Mouse (Mus musculus) hindbrain, embryonic 12.5 days (tissue): ENCODE measurements around the gene Bet1l. TPM values are rescaled to one million over a fixed set of nuclear protein-coding genes. Genes with fewer than 3 reads are reported as not detected.
"Not testable (repeated sequence)": the region's sequence is repeated elsewhere in the genome, so short reads cannot be mapped to it uniquely, and the experiment has no call there.

ENCODE experiments used
- ATAC-seq: fragments of 200-750 bp; cut with Nextera tagmentation; 2 replicates; pipeline ENCODE4 v1.8.0; 2017; ENCODE audit warnings: moderate TSS enrichment; ENCODE audit not compliant: low FRiP score
- H3K27ac ChIP-seq: fragments of 300-500 bp; sonication (generic); 2 replicates; pipeline ENCODE4 v1.5.1; 2016; ENCODE audit warnings: mild to moderate bottlenecking
- H3K27me3 ChIP-seq: fragments of 300-500 bp; sonication (generic); 2 replicates; pipeline ENCODE4 v1.6.1; 2016; ENCODE audit warnings: mild to moderate bottlenecking
- H3K36me3 ChIP-seq: fragments of 300-500 bp; sonication (generic); 2 replicates; pipeline ENCODE4 v1.6.1; 2016; ENCODE audit warnings: mild to moderate bottlenecking
- H3K4me1 ChIP-seq: fragments of 300-500 bp; sonication (generic); 2 replicates; pipeline ENCODE4 v1.6.1; 2016
- H3K4me2 ChIP-seq: fragments of 300-500 bp; sonication (generic); replicated peaks from 2 replicates; pipeline ENCODE4 v1.6.1; 2016; ENCODE audit warnings: mild to moderate bottlenecking
- H3K4me3 ChIP-seq: fragments of 300-500 bp; sonication (generic); 2 replicates; pipeline ENCODE4 v1.5.1; 2016; ENCODE audit warnings: mild to moderate bottlenecking
- H3K9ac ChIP-seq: fragments of 300-500 bp; sonication (generic); 2 replicates; pipeline ENCODE4 v1.6.1; 2016; ENCODE audit warnings: mild to moderate bottlenecking, moderate library complexity
- H3K9me3 ChIP-seq: fragments of 300-500 bp; sonication (generic); replicated peaks from 2 replicates; pipeline ENCODE4 v1.6.1; 2016; ENCODE audit warnings: mild to moderate bottlenecking
- WGBS: fragments of 180-500 bp; shearing (Covaris S2); methylation state at CpG from one replicate; pipeline ENCODE4 v1.1.7; 2016; 5-methylcytosine and 5-hydroxymethylcytosine counted together
- polyA plus RNA-seq: library from polyadenylated mRNA; unstranded; fragments of >200 nt; fragmentation: Nextera tagmentation; extraction: Ambion mirVana; gene quantifications from 2 replicates; pipeline ENCODE4 v1.2.1, GENCODE M21; 2016

The Bet1l gene
- 30.9 and 33.4 TPM in 2 replicates for polyA plus RNA-seq

DNA sequence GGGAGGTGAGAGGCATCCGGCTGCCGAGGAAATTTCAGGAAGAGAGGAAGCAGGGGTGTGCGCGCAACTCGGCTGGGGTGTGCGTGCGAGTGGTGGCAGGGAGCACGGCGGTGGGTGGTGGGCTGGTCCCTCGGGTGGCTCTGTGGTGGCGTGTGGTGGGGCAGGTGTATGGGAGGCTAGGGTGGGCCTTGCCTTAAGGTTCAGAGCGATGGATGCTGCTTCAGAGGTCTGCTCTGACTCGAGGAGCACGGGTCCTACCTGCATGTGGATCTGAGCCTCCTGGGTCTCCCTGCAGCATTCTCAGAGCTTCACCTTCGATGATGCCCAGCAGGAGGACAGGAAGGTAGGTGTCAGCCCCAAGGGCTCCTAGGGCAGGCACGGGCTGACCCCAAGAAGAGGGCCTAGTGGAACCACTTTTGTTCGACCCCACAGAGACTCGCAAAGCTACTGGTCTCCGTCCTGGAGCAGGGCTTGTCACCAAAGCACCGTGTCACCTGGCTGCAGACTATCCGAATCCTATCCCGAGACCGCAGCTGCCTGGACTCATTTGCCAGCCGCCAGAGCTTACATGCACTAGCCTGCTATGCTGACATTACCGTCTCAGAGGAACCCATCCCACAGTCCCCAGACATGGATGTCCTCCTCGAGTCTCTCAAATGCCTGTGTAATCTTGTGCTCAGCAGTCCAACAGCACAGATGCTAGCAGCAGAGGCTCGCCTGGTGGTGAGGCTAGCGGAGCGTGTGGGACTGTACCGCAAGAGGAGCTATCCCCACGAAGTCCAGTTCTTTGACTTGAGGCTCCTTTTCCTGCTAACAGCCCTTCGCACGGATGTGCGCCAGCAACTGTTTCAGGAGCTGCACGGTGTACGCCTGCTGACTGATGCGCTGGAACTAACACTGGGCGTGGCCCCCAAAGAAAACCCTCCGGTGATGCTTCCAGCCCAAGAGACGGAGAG lies at the start of gene Bet1l:
Gene Bet1l, minus strand, starts transcription at position 28 of the 956 bp plus-strand sequence.
- Histone ChIP-seq H3K9ac (peak within 1 kb of the TSS; percentile 95), H3K27me3 (no peaks in the 10 kb centered on the region), H3K27ac (peak within 1 kb of the TSS; percentile 90), H3K9me3 (no peaks in the 10 kb centered on the region), H3K4me2 (peak within 1 kb of the TSS; percentile 99), H3K4me1 (peaks cover 31% of the 10 kb centered on the region), H3K36me3 (peaks cover 63% of the 10 kb centered on the region), H3K4me3 (peak within 1 kb of the TSS; percentile 75)
- 37% methylated on average over 40 of the region's 40 CpGs for WGBS
- peak; percentile 62 for ATAC-seq

DNA sequence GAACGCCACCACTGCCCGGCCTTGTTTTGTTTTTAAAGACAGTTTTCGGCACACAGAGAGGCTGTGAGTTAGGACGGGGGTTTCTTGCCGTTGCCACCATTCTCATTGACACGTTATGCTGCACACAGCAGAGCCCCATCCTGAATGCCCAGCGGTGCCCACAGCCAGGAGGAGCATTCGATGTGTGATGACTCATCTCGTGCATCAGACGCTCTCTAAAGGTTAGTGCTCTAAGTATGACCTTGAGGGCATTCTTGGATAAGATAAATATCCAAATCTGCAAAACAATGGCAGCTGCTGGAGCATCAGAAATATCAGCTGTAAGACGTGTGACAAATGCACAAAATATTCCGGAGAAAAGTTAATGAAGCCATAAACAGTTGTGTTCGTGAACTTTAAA lies 49.8 kb upstream of the Bet1l start:
- 86% methylated on average over 13 of the region's 13 CpGs for WGBS
- H3K27ac ChIP-seq = no peak overlapping the region
- H3K36me3 ChIP-seq = no peaks in the 10 kb centered on the region
- no peak overlapping the region for H3K4me2 ChIP-seq
- no peaks in the 10 kb centered on the region for H3K27me3 ChIP-seq
- no peak overlapping the region for H3K9ac ChIP-seq
- ATAC-seq = no peak
- no peak overlapping the region for H3K4me3 ChIP-seq
- H3K9me3 ChIP-seq = no peaks in the 10 kb centered on the region
- peaks cover 7% of the 10 kb centered on the region; the same call in 1 of the 2 replicates for H3K4me1 ChIP-seq

DNA sequence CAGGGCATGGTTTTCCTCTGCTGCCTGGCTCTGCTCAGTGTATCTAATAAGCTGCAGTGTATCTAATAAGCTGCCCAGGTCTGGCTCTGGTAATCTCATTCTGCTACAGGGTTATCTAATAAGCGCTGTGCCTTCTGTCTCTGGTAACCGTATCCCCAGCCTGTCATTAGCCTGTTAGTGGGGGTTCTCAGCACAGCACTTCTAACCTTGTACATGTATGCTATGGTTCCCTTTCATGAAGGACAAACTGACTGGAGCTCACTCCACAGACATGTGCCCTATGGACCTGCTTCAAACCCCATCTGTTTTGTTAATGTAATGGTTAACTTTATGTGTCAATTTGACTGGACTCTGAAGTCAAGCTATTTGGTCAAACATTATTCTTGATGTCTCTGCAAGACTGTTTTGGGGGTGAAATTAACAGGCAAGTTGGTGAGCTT lies 48.3 kb upstream of the Bet1l start:
- Histone ChIP-seq H3K27ac (no peak overlapping the region), H3K4me2 (no peak overlapping the region), H3K9me3 (no peaks in the 10 kb centered on the region), H3K27me3 (no peaks in the 10 kb centered on the region), H3K4me3 (no peak overlapping the region), H3K9ac (no peak overlapping the region), H3K36me3 (no peaks in the 10 kb centered on the region), H3K4me1 (peaks cover 7% of the 10 kb centered on the region; the same call in 1 of the 2 replicates)
- WGBS = 85% methylated on average over 2 of the region's 2 CpGs
- ATAC-seq = no peak

DNA sequence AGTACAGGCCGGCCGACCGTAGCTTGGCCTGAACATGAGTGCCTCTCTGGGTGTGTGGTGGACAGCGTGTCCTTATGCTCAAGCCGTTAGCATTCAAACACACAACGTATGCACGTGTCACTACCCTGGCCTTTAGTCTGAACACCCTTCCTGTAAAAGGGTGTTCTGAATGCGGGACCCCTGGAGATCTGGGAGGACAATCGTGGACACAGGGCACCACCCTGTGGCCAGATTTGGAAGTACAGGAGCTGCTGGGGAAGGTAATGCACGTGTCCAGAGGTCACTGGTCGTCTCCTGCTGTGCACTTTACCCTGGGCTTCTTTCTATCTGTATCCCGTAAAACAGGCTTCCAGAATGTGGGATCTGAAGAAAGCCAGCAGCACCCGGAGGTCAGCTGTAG lies 45.8 kb upstream of the Bet1l start:
- ATAC-seq = no peak; the same call in 1 of the 2 replicates
- no peak overlapping the region for H3K4me3 ChIP-seq
- H3K9ac ChIP-seq = no peak overlapping the region; the same call in 1 of the 2 replicates
- no peak overlapping the region for H3K4me2 ChIP-seq
- 23% methylated on average over 13 of the region's 13 CpGs for WGBS
- H3K4me1 ChIP-seq = 0 out of 2 replicates have a peak, but pooled peaks cover 4% of the 10 kb centered on the region
- no peak overlapping the region for H3K27ac ChIP-seq
- H3K9me3 ChIP-seq = no peaks in the 10 kb centered on the region
- peaks cover 16% of the 10 kb centered on the region for H3K36me3 ChIP-seq
- H3K27me3 ChIP-seq = no peaks in the 10 kb centered on the region

DNA sequence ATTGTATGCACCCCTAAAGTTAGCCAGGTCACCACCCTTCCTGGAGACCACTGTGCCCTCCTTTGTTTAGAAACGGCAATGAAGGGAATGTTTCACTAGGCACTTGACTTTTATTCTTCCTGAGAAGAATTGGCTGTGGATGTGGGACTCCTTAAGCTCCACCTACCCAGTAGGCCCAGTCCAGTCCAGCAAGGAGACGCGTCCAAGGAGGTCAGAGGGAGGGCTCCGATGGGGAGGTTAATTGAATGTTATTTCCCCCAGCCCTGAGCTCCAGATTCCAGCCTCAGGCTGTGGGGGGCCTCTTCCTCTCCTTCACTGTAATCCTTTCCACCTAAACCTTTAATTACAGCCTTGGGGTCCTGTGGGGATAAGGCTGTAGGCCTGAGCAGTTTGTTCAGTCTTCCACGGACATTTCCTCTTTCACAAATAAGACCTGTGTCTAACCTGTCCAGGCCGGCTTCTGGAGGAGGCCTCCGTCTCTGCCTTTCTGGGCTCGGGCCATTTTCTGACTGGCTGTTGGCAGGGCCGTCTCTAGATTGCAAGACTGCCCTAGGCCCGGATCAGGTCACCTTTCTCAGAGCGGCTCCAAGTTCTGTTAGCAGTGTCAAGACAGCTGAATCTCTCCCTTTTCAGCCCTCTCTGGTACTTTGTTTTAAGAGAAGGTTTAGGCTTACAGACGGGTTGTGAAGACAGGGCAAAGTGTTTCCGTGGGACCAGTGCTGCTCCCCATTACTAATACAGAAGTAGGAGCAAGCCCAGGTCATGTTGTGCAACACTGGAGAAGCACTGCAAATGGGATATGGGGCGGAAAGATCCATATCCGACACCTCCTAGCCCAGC lies 44.9 kb upstream of the Bet1l start:
- Histone ChIP-seq H3K4me3 (no peak overlapping the region), H3K9me3 (no peaks in the 10 kb centered on the region), H3K9ac (no peak overlapping the region), H3K4me1 (0 out of 2 replicates have a peak, but pooled peaks cover 4% of the 10 kb centered on the region), H3K36me3 (peaks cover 26% of the 10 kb centered on the region), H3K27ac (no peak overlapping the region), H3K4me2 (no peak overlapping the region), H3K27me3 (no peaks in the 10 kb centered on the region)
- no peak for ATAC-seq
- WGBS = 80% methylated on average over 15 of the region's 15 CpGs

DNA sequence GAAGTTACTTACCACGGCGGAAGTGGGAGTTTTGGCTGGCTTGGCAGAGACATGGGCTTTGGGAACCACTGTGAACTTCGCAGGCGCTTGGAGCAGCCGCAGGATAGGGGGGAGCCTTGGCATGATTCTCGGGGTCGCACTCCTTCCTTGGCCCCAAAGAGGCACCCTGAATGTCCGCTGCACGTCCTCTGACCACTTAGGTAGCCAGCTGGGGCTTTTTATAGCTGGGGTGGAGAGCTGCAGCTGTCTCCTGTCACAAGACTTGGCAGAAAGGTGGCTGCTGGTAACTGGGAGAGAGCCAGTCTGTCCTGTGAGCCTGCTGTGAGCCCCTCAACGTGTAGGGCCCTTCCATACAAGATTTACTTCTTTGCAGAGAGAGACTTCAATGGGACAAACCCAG lies 42.8 kb upstream of the Bet1l start, which contains the start of gene Cox8b:
Gene Cox8b, minus strand, starts transcription at position 227 of the 400 bp plus-strand sequence.
- no peak within 1 kb of the TSS for H3K27ac ChIP-seq
- no peaks in the 10 kb centered on the region for H3K9me3 ChIP-seq
- no peak within 1 kb of the TSS for H3K9ac ChIP-seq
- no peaks in the 10 kb centered on the region for H3K27me3 ChIP-seq
- H3K4me2 ChIP-seq = no peak within 1 kb of the TSS
- ATAC-seq = no peak
- H3K4me1 ChIP-seq = 0 out of 2 replicates have a peak, but pooled peaks cover 4% of the 10 kb centered on the region
- H3K4me3 ChIP-seq = no peak within 1 kb of the TSS
- peaks cover 40% of the 10 kb centered on the region for H3K36me3 ChIP-seq
- 79% methylated on average over 10 of the region's 10 CpGs for WGBS

DNA sequence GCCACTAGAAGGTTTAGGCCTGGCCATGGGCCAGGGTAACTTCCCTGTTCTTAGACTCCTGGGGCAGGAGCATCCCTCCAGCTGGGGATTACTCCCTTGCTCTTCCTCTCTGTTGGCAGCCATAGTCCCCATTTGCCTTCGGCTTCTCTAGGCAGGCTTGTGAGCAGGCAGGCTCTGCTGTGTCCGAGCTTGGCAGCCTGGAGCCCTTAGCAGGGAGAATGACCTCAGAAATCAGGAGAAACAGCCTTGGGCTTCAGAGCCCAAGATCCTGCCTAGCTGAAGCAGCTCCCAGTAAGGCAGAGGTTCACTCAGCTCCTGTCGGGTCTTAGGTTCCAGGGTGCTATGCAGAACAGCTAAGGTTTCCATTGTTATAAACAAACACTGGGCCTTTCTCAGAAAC lies 41.7 kb upstream of the Bet1l start:
- no peak overlapping the region for H3K9ac ChIP-seq
- no peaks in the 10 kb centered on the region for H3K27me3 ChIP-seq
- no peak overlapping the region for H3K27ac ChIP-seq
- ATAC-seq = no peak
- no peak overlapping the region for H3K4me2 ChIP-seq
- peaks cover 48% of the 10 kb centered on the region for H3K36me3 ChIP-seq
- H3K9me3 ChIP-seq = no peaks in the 10 kb centered on the region
- 82% methylated on average over 3 of the region's 3 CpGs for WGBS
- H3K4me3 ChIP-seq = no peak overlapping the region
- 0 out of 2 replicates have a peak, but pooled peaks cover 4% of the 10 kb centered on the region for H3K4me1 ChIP-seq

DNA sequence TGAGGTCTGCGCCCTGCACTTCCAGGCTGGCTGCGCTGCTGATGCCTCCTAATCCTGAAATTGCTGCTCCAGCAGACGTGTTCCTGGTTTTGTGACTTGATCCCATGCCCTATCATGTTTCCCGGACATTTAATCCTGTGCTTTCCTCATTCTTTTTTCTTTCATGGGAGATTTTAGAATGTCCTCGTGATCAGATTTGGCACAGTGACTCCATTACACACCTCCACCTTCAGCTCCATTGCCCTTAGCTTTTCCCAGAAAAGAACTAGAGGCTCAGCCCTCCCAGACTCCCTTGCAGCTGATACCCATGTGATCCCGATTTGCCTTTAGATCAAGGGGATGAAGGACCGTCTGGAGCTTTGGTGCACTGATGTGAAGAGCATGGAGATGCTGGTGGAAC lies 40.5 kb upstream of the Bet1l start:
- no peaks in the 10 kb centered on the region for H3K9me3 ChIP-seq
- H3K27me3 ChIP-seq = no peaks in the 10 kb centered on the region
- ATAC-seq = no peak
- H3K4me2 ChIP-seq = no peak overlapping the region
- no peak overlapping the region for H3K9ac ChIP-seq
- WGBS = 91% methylated on average over 7 of the region's 7 CpGs
- H3K4me1 ChIP-seq = no peaks in the 10 kb centered on the region
- peaks cover 58% of the 10 kb centered on the region for H3K36me3 ChIP-seq
- H3K27ac ChIP-seq = no peak overlapping the region
- H3K4me3 ChIP-seq = no peak overlapping the region

DNA sequence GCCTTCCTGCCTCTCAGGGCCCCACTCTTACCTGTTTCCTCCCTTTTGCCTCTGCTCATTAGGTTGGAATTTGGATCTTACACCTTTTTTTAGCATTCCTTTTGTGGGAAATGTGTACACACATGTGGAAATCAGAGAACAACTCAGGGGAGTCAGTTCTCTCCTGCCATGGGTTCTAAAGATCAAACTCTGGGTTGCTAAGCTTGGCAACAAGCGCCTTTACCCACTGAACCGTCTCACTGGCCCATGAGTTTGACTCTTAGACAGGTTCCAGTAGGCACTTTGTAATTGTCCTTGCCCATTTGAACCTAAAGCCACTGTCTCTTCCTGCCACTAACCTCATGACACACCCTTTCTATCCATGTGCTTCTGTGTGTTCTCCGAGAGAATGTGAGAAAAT lies 37.2 kb upstream of the Bet1l start:
- H3K27me3 ChIP-seq = no peaks in the 10 kb centered on the region
- H3K4me3 ChIP-seq = no peak overlapping the region
- peaks cover 75% of the 10 kb centered on the region for H3K36me3 ChIP-seq
- H3K4me1 ChIP-seq = no peaks in the 10 kb centered on the region
- H3K4me2 ChIP-seq = no peak overlapping the region
- WGBS = 95% methylated on average over 3 of the region's 3 CpGs
- H3K9me3 ChIP-seq = no peaks in the 10 kb centered on the region
- H3K9ac ChIP-seq = no peak overlapping the region
- no peak overlapping the region for H3K27ac ChIP-seq
- no peak for ATAC-seq

DNA sequence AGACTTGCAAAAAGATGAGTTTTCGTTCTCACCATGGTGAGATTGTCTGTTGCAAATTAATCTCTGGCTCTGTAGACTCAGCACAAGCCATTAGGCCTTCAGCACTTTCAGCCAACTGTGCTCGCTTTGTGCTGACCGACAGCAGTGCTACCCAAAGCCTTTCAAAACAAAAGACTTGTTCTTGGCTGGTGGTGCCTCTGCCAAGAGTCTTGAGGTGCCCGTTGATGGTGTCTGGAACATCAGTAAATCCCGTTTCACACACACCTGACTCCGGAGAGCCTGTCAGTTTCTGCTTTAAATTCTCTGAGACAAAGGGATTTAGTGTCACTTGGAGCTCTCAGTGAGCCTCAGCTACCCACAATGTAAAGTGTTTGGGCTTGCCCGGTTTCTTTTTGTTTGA lies 36.7 kb upstream of the Bet1l start:
- Histone ChIP-seq H3K4me1 (no peaks in the 10 kb centered on the region), H3K9ac (no peak overlapping the region), H3K4me3 (no peak overlapping the region), H3K9me3 (no peaks in the 10 kb centered on the region), H3K27ac (no peak overlapping the region), H3K4me2 (no peak overlapping the region), H3K36me3 (peaks cover 76% of the 10 kb centered on the region), H3K27me3 (no peaks in the 10 kb centered on the region)
- ATAC-seq = no peak
- 94% methylated on average over 7 of the region's 7 CpGs for whole genome bisulfite sequencing

DNA sequence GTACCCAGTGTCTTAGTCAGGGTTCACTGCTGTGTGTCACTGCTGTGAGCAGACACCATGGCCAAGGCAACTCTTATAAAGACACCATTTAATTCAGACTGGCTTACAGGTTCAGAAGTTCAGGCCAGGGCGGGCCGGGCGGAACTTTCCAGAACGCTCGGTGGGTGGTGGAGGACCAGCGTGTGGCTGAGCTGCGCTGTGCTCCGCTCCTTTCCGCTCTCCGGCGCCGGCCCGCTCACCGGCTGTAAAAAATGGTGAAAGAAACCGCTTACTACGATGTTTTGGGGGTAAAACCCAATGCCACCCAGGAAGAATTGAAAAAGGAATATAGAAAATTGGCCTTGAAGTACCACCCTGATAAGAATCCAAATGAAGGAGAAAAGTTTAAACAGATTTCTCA lies 33.3 kb upstream of the Bet1l start:
- not testable (repeated sequence) for H3K27me3 ChIP-seq, H3K4me2 ChIP-seq, H3K4me3 ChIP-seq, H3K27ac ChIP-seq, ATAC-seq, H3K4me1 ChIP-seq, H3K9ac ChIP-seq, H3K9me3 ChIP-seq
- peaks cover 77% of the 10 kb centered on the region for H3K36me3 ChIP-seq
- 96% methylated on average over 16 of the region's 16 CpGs for WGBS

DNA sequence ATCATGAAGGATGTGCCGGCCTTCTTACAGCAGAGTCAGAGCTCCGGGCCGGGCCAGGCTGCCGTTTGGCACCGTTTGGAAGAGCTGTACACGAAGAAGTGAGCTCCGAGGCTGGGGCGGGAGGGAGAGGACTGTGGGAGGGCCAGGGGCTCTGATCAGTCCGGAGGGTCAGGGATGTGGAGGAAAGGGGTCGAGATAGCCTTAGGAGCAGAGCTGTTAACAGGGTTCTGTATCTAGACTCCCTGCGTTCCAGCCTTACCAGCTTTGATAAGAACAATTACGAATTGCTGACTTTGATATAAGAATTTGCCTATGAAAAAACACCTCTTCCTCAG lies 25.1 kb upstream of the Bet1l start:
- Histone ChIP-seq H3K27me3 (no peaks in the 10 kb centered on the region), H3K27ac (peak overlapping the region; percentile 79; the same call in 1 of the 2 replicates), H3K4me1 (peaks cover 16% of the 10 kb centered on the region), H3K4me2 (peak overlapping the region; percentile 69), H3K36me3 (peaks cover 24% of the 10 kb centered on the region), H3K9ac (peak overlapping the region; percentile 84), H3K9me3 (no peaks in the 10 kb centered on the region), H3K4me3 (peak overlapping the region; percentile 76)
- under 1% methylated on average over 12 of the region's 12 CpGs for WGBS
- peak; percentile 76 for ATAC-seq
